Mouse (Mus musculus) stomach, embryonic 15.5 days (tissue): ENCODE results near the gene Spata32. TPM values are rescaled to one million over a fixed set of nuclear protein-coding genes. Genes with fewer than 3 reads are reported as not detected.

Source experiments
- ATAC-seq: fragments of 200-750 bp; cut with Nextera tagmentation; 2 replicates; pipeline ENCODE4 v1.8.0; 2017; ENCODE audit warnings: low read depth, moderate number of reproducible peaks, moderate TSS enrichment; ENCODE audit not compliant: insufficient read depth, low FRiP score
- H3K27ac ChIP-seq: fragments of 300-500 bp; sonication (generic); 2 replicates; pipeline ENCODE4 v1.5.1; 2015; ENCODE audit warnings: mild to moderate bottlenecking, inconsistent platforms
- H3K27me3 ChIP-seq: fragments of 300-500 bp; sonication (generic); replicated peaks from 2 replicates; pipeline ENCODE4 v1.6.1; 2015; ENCODE audit warnings: inconsistent platforms
- H3K36me3 ChIP-seq: fragments of 300-500 bp; sonication (generic); 2 replicates; pipeline ENCODE4 v1.6.1; 2015; ENCODE audit warnings: inconsistent platforms
- H3K4me1 ChIP-seq: fragments of 300-500 bp; sonication (generic); 2 replicates; pipeline ENCODE4 v1.6.1; 2015; ENCODE audit warnings: inconsistent platforms
- H3K4me2 ChIP-seq: fragments of 300-500 bp; sonication (generic); 2 replicates; pipeline ENCODE4 v1.6.1; 2015; ENCODE audit warnings: mild to moderate bottlenecking, inconsistent platforms
- H3K4me3 ChIP-seq: fragments of 300-500 bp; sonication (generic); replicated peaks from 2 replicates; pipeline ENCODE4 v1.5.1; 2015; ENCODE audit warnings: inconsistent platforms
- H3K9ac ChIP-seq: fragments of 300-500 bp; sonication (generic); 2 replicates; pipeline ENCODE4 v1.6.1; 2015; ENCODE audit warnings: inconsistent platforms
- H3K9me3 ChIP-seq: fragments of 300-500 bp; sonication (generic); 2 replicates; pipeline ENCODE4 v1.6.1; 2016; ENCODE audit warnings: inconsistent platforms
- WGBS: fragments of 180-500 bp; shearing (Covaris S2); methylation state at CpG from one replicate; pipeline ENCODE4 v1.1.7; 2015; 5-methylcytosine and 5-hydroxymethylcytosine counted together
- polyA plus RNA-seq: library from polyadenylated mRNA; unstranded; fragments of >200 nt; fragmentation: Nextera tagmentation; extraction: Ambion mirVana; gene quantifications from 2 replicates; pipeline ENCODE4 v1.2.1, GENCODE M21; 2015

Gene Spata32
- polyA plus RNA-seq, 1 experiment from 2014 or later = not detected

DNA sequence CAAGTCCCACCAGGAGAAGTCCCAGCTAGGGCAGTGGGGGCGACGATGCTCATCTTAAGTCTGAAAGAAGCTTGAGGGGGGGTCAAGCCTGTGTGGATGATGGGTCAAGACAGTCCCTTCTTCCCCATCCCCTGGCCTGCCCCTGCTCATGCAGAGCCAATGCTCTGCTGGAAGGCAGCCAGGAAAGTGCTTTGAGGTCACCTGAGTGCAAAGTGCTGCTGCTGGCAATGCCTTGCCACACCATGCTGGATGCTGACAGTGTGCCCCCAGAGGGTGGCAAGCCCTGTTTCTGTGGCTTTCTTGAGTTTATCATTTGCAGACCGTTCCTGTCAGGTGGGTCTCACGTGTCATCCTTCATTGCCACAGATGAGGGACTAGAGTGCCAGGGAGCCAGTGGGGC is 1.8 kb upstream of the Spata32 start:
- ATAC-seq = no peak
- 71% methylated on average over 4 of the region's 4 CpGs for WGBS
- Histone ChIP-seq H3K4me2 (no peak overlapping the region), H3K36me3 (peaks cover 15% of the 10 kb centered on the region), H3K27me3 (no peaks in the 10 kb centered on the region), H3K9ac (no peak overlapping the region), H3K4me1 (peaks cover 7% of the 10 kb centered on the region), H3K4me3 (no peak overlapping the region), H3K9me3 (no peaks in the 10 kb centered on the region), H3K27ac (no peak overlapping the region)

DNA sequence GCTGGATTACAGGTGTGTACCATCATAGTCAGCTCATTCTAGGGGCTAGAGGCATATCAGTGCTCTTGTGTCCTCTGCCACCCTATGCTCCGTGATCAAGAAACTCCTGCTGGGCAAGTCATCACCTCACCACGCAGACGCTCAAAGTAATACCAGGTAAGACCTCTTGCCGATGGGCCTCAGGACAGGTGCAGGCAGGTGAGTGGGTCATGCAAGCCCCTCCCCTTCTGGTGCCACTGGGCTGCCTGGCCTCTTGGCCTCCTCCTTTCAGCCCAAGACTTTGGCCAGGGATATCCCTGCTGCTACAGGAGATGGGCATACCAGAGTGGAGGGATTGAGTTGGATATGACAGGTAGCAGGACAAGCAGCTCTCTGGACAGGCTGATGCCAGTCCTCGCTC is 1.0 kb upstream of the Spata32 start:
- ATAC-seq = no peak
- peaks cover 7% of the 10 kb centered on the region for H3K4me1 ChIP-seq
- no peak overlapping the region for H3K9ac ChIP-seq
- peaks cover 12% of the 10 kb centered on the region for H3K36me3 ChIP-seq
- H3K27ac ChIP-seq = no peak overlapping the region
- H3K27me3 ChIP-seq = no peaks in the 10 kb centered on the region
- H3K4me2 ChIP-seq = no peak overlapping the region
- WGBS = 81% methylated on average over 5 of the region's 5 CpGs
- no peaks in the 10 kb centered on the region for H3K9me3 ChIP-seq
- H3K4me3 ChIP-seq = no peak overlapping the region

DNA sequence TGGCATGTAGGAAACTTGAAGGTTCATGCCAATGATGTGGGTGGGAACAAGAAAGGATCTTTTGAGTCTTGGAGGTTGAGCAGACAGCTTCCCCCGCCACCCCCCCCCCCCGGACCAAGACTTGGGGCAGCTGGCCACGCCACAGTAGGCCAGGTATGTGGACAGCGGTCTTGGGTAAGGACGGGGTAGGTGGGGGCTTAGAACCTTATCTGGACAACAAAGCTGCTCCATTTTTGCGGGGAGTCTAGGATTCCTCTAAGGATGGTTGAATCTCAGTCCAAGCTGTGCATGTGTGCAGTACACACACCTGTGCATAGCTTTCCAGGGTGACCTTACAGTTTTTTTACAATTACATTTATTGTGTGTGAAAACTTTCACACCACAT is 277 bp upstream of the Spata32 start:
- Histone ChIP-seq H3K4me3 (peak overlapping the region; percentile 45), H3K9ac (no peak overlapping the region), H3K9me3 (no peaks in the 10 kb centered on the region), H3K27me3 (no peaks in the 10 kb centered on the region), H3K27ac (no peak overlapping the region; the same call in 1 of the 2 replicates), H3K36me3 (peaks cover 6% of the 10 kb centered on the region; the same call in 1 of the 2 replicates), H3K4me1 (peaks cover 7% of the 10 kb centered on the region), H3K4me2 (peak overlapping the region; percentile 90)
- no peak for ATAC-seq
- WGBS = 27% methylated on average over 6 of the region's 6 CpGs

DNA sequence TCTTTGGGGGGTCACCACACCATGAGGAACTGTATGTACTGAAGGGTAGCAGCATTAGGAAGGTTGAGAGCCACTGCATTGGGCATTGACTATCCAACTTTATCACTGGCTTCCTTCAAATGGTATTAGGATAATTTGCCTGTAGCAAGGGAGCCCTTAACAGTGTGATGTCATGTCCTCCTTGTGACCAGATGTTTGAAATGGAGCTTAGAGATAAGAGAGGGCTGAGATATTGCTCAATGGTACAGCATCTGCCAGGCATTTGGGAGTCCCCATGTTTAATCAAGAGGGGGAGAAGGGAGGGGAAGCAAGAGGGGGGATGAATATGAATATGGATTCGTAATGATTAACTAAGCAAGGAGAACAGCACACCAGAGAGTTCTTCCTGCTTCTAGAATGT is 2.9 kb downstream of the Spata32 start:
- Histone ChIP-seq H3K4me2 (no peak overlapping the region), H3K36me3 (no peaks in the 10 kb centered on the region), H3K27me3 (no peaks in the 10 kb centered on the region), H3K4me3 (no peak overlapping the region), H3K27ac (no peak overlapping the region), H3K9me3 (no peaks in the 10 kb centered on the region), H3K4me1 (peaks cover 7% of the 10 kb centered on the region), H3K9ac (no peak overlapping the region)
- no peak for ATAC-seq
- WGBS = 69% methylated on average over 1 of the region's 1 CpGs

DNA sequence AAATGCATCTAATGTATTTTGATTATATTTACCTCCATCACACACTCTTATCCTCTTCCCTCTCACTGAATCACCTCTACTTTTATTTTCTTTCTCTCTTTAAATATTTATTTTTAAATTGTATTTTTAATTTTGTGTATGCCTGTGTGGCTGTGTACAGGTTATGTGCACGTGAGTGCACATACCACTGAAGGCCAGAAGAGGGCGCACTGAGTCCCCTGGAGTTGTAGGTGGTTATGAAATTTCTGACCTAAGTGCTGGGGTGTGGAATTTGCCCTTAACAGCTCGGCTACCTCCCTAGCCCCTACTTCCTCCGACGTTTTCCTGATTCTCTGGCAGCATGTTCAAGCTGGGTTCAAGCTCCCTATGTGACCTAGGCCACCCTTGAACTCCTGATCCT is 4.5 kb downstream of the Spata32 start:
- Histone ChIP-seq H3K27ac (no peak overlapping the region), H3K4me1 (peaks cover 7% of the 10 kb centered on the region), H3K27me3 (no peaks in the 10 kb centered on the region), H3K4me3 (no peak overlapping the region), H3K9me3 (no peaks in the 10 kb centered on the region), H3K9ac (no peak overlapping the region), H3K36me3 (no peaks in the 10 kb centered on the region), H3K4me2 (no peak overlapping the region)
- WGBS = 79% methylated on average over 5 of the region's 5 CpGs
- no peak for ATAC-seq

DNA sequence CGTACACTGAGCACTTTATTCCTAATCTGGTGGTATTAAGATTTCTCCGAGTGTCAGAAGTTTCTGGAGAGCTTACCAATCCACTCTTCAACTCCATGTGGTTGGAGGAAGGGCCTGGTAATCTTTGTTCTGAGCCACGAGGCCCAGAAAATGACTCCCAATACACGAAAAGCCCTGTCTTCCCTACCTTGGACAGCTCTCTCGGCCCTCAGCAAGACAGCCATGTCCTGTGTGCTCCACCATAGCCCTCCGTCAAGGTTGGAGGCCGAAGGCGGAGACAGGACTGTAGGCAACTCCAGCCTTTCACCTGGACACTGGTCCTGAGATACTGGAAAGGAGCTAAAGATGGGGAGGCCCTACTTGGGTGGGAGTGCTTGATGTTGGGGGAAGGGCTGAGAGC is 7.9 kb downstream of the Spata32 start:
- no peak overlapping the region for H3K4me3 ChIP-seq
- 61% methylated on average over 8 of the region's 8 CpGs for WGBS
- no peak overlapping the region for H3K4me2 ChIP-seq
- H3K27ac ChIP-seq = no peak overlapping the region
- ATAC-seq = no peak
- no peaks in the 10 kb centered on the region for H3K9me3 ChIP-seq
- H3K27me3 ChIP-seq = no peaks in the 10 kb centered on the region
- no peaks in the 10 kb centered on the region for H3K36me3 ChIP-seq
- no peak overlapping the region for H3K9ac ChIP-seq
- H3K4me1 ChIP-seq = no peaks in the 10 kb centered on the region

DNA sequence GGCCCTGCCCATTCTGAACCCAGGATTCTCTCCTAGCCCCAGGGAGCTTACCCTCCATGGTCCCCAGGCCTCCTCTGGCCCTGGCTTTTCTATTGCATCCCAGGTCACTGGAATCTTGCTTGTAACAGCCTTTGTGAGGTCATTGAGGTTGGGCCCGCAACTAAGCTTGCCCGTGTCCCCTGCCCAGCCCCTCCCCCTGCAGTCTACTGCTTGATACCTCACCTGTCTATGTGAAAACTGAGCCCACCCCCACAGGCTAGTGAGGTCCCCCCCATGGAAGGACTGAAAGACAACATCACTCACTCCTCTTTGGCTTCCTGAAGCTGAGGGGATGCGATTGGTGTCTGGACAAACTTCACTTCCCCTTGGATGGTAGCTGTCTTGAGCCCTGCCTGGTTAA is 9.8 kb downstream of the Spata32 start, which contains the start of gene 1700023F06Rik:
Gene 1700023F06Rik (minus strand): TSS at position 101 of the 400 bp plus-strand sequence.
- H3K27me3 ChIP-seq = no peaks in the 10 kb centered on the region
- H3K4me1 ChIP-seq = no peaks in the 10 kb centered on the region
- ATAC-seq = no peak
- WGBS = 93% methylated on average over 3 of the region's 3 CpGs
- H3K27ac ChIP-seq = no peak within 1 kb of the TSS
- no peak within 1 kb of the TSS for H3K9ac ChIP-seq
- no peaks in the 10 kb centered on the region for H3K36me3 ChIP-seq
- no peak within 1 kb of the TSS for H3K4me3 ChIP-seq
- H3K9me3 ChIP-seq = no peaks in the 10 kb centered on the region
- H3K4me2 ChIP-seq = no peak within 1 kb of the TSS

DNA sequence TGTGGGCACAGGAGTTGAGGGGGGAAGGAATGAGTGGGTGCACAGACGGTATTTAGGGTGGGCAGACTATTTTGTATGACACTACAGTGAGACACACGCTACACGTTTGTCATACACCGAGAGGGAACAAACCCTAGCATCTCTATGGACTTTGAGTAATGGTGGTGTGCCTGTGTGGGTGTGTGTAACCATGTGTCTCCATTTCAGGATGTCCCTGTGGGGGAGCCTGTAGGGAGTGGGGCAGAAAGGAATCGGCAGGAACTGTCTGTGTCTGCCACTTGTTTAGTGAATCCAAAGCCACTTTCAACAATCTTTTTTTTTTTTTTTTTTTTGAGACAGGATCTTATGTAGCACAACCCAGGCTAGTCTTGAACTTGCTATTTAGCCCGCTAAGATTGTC is 12.0 kb downstream of the Spata32 start:
- Histone ChIP-seq H3K36me3 (no peaks in the 10 kb centered on the region), H3K4me3 (no peak overlapping the region)
- ATAC-seq = no peak

DNA sequence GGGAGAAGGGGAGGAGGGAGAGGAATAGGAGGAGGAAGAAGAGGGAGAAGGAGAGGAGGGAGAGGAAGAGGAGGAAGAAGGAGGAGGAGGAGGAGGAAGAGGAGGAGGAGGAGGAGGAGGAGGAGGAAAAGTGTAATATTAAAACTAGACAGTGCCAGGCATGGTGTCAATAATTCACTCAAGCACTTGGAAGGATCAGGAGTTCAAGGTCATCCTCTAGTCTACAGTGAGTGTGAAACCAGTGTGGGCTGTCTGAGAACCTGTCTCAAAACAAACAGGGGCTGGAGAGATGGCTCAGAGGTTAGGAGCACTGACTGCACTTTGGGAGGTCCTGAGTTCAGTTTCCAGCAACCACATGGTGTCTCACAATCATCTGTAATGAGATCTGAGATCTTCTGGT is 15.9 kb downstream of the Spata32 start:
- Histone ChIP-seq H3K9me3 (no peaks in the 10 kb centered on the region), H3K9ac (no peak overlapping the region), H3K4me3 (no peak overlapping the region), H3K36me3 (no peaks in the 10 kb centered on the region), H3K27me3 (peaks cover 21% of the 10 kb centered on the region), H3K27ac (no peak overlapping the region), H3K4me1 (peaks cover 19% of the 10 kb centered on the region), H3K4me2 (no peak overlapping the region)
- no peak for ATAC-seq

More for the DNA sequence above, 12.0 kb downstream of the Spata32 start:
- 89% methylated on average over 6 of the region's 6 CpGs for WGBS
- H3K27me3 ChIP-seq = no peaks in the 10 kb centered on the region
- H3K9ac ChIP-seq = no peak overlapping the region
- no peaks in the 10 kb centered on the region for H3K9me3 ChIP-seq
- no peak overlapping the region for H3K27ac ChIP-seq
- no peak overlapping the region for H3K4me2 ChIP-seq
- H3K4me1 ChIP-seq = peaks cover 7% of the 10 kb centered on the region

DNA sequence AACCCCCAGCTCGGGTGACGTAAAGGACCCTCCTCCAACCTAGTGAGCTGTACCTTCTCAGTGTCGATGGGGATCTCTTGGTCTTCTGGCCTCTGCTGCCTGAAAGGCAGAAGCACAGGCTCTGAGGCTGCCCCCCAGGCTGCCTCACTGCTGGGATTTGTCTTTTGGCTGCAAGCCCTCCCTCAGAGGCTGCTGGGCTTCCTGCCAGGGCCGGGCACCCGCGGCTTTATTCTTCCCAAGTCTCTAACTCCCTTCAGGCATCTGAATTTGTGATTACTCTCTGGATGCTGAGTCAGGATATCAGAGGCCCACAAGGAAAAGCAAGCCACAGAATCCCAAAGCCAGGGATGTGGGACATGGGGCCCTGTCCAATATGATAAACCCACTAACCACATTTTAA is 16.6 kb downstream of the Spata32 start:
- no peak overlapping the region for H3K27ac ChIP-seq
- WGBS = 29% methylated on average over 6 of the region's 6 CpGs
- no peaks in the 10 kb centered on the region for H3K36me3 ChIP-seq
- no peak overlapping the region for H3K4me2 ChIP-seq
- H3K27me3 ChIP-seq = peaks cover 27% of the 10 kb centered on the region
- ATAC-seq = 0 out of 2 replicates have a peak, but pooled peaks have one; percentile 35
- H3K4me1 ChIP-seq = peaks cover 19% of the 10 kb centered on the region
- H3K9me3 ChIP-seq = no peaks in the 10 kb centered on the region
- no peak overlapping the region for H3K4me3 ChIP-seq
- H3K9ac ChIP-seq = no peak overlapping the region

DNA sequence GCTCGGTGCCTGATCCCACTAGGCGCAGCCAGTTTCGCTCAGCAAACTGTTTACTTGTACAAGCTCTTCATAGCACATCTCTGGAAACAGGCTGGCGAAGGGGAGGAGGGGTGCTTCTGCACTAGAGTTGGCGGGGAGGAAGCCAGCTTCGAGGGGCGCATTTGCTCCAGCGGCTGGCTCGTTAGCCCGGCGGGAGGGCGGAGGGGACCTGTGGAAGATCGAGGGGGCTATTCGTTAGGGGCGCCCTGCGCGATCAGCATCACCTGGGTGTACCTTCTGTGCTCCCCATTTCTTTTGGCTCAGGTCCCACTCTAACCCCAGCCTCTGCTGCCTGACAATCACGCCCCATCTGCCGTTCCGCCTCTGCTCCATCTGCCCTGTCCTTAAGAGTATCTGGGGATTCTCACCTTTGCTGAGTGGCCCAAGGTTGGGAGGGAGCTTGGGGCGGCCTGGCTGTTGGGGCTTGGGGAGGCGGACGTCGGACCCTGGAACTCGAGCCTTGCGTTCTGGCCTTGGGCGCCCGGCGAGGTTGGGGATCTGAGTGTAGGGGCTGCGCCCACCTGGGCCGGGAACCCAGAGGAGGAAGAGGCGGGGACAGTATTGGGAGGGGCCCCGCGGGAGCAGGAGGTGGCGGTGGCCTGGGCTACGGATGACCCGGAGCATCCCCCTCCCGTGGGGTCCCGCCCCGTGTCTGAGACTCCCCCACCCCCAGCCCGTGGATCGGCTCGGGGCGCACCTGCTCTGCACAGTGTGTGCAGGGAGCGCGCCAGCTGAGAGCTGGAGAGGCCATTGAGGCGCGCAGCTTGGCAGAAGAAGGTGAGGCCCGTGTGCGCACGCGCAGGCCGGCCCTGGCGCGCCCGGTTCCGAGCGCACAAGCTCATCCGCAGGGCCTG is 19.1 kb downstream of the Spata32 start:
- Histone ChIP-seq H3K9ac (peak overlapping the region; percentile 8; the same call in 1 of the 2 replicates), H3K27ac (no peak overlapping the region), H3K9me3 (no peaks in the 10 kb centered on the region), H3K4me3 (peak overlapping the region; percentile 49), H3K4me2 (peak overlapping the region; percentile 95), H3K4me1 (peaks cover 19% of the 10 kb centered on the region), H3K27me3 (peaks cover 49% of the 10 kb centered on the region), H3K36me3 (no peaks in the 10 kb centered on the region)
- ATAC-seq = peak; percentile 44
- WGBS = 5% methylated on average over 55 of the region's 59 CpGs

DNA sequence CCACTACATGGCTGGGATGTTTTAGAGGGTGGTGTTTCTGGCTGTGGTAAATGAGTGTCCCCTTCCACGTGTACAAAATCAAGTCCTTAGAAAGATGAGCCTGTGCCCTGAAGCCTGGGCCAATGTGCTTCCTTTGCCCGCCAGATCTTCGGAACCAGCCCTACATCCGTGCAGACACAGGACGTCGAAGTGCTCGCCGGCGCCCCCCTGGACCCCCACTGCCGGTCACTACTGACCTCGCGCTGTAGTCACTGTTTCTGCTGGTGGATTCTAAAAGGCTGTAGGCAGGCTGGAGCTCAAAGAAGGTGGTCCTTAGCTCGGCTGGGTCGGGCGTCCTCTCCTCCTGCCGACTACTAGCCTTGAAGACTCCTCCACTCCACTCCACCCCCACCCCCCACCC is 19.9 kb downstream of the Spata32 start:
- peak overlapping the region; percentile 95 for H3K4me2 ChIP-seq

More for the DNA sequence above, 19.9 kb downstream of the Spata32 start:
- no peak for ATAC-seq
- Histone ChIP-seq H3K27me3 (peaks cover 57% of the 10 kb centered on the region), H3K4me3 (peak overlapping the region; percentile 49), H3K27ac (no peak overlapping the region), H3K9me3 (no peaks in the 10 kb centered on the region), H3K4me1 (peaks cover 19% of the 10 kb centered on the region), H3K9ac (no peak overlapping the region), H3K36me3 (no peaks in the 10 kb centered on the region)
- 17% methylated on average over 16 of the region's 16 CpGs for WGBS
